Mouse (Mus musculus) erythroblast, embryonic 14.5 days (primary cell): ENCODE measurements around the gene Cdc14b. TPM values are rescaled to one million over a fixed set of nuclear protein-coding genes. Genes with fewer than 3 reads are reported as not detected.

ENCODE experiments used
- H3K27me3 ChIP-seq: 2 replicates; pipeline ENCODE4 v1.6.1; 2012; ENCODE audit warnings: inconsistent platforms; ENCODE audit not compliant: control insufficient read depth
- H3K36me3 ChIP-seq: 2 replicates; pipeline ENCODE4 v1.6.1; 2012; ENCODE audit warnings: mild to moderate bottlenecking, inconsistent platforms; ENCODE audit not compliant: control insufficient read depth
- H3K4me1 ChIP-seq: 2 replicates; pipeline ENCODE4 v1.6.1; 2012; ENCODE audit warnings: inconsistent platforms; ENCODE audit not compliant: control insufficient read depth
- H3K4me3 ChIP-seq: replicated peaks from 2 replicates; pipeline ENCODE3; 2012; ENCODE audit warnings: moderate library complexity, mild to moderate bottlenecking, inconsistent platforms
- H3K9me3 ChIP-seq: 2 replicates; pipeline ENCODE4 v1.6.1; 2012; ENCODE audit warnings: low read length, inconsistent platforms, mixed read lengths; ENCODE audit not compliant: control insufficient read depth
- GATA1 ChIP-seq: IDR thresholded peaks from 2 replicates; pipeline ENCODE4 v1.6.1; 2012; ENCODE audit warnings: low read length, inconsistent platforms, mixed read lengths
- TAL1 ChIP-seq: IDR thresholded peaks from 3 replicates; pipeline ENCODE4 v1.6.1; 2012; ENCODE audit warnings: low read length, inconsistent platforms, mixed read lengths
- polyA plus RNA-seq: library from polyadenylated mRNA; stranded (reverse); fragments of >175 nt; gene quantifications from 2 replicates; pipeline ENCODE4 v1.2.3, GENCODE M21; 2012

The Cdc14b gene
- polyA plus RNA-seq, 1 experiment, result not detected

- no peaks in the 10 kb centered on the region for H3K27me3 ChIP-seq
- no peaks in the 10 kb centered on the region for H3K9me3 ChIP-seq
- H3K4me3 ChIP-seq, result peak overlapping the region; percentile 77
- no peaks in the 10 kb centered on the region for H3K36me3 ChIP-seq
- TF ChIP-seq GATA1, result no peak
- TF ChIP-seq TAL1, result no peak
- peaks cover 18% of the 10 kb centered on the region for H3K4me1 ChIP-seq
Observed at GRCm38 (mm10) chr13:64248161-64248774, 26.8 kb downstream of the Cdc14b start.

- Histone ChIP-seq H3K9me3 (no peaks in the 10 kb centered on the region), H3K4me3 (no peak overlapping the region), H3K36me3 (no peaks in the 10 kb centered on the region), H3K4me1 (peaks cover 14% of the 10 kb centered on the region), H3K27me3 (no peaks in the 10 kb centered on the region)
- no peak for TF ChIP-seq TAL1
- TF ChIP-seq GATA1, result no peak
Observed at GRCm38 (mm10) chr13:64246106-64246505, 29.0 kb downstream of the Cdc14b start.

- H3K9me3 ChIP-seq, result no peaks in the 10 kb centered on the region
- TF ChIP-seq GATA1 (no peak), TAL1 (no peak)
- H3K4me1 ChIP-seq, result peaks cover 16% of the 10 kb centered on the region
- no peaks in the 10 kb centered on the region for H3K27me3 ChIP-seq
- H3K4me3 ChIP-seq, result no peak overlapping the region
- no peaks in the 10 kb centered on the region for H3K36me3 ChIP-seq
Observed at GRCm38 (mm10) chr13:64244685-64245261, 30.3 kb downstream of the Cdc14b start.

GRCm38 (mm10) chr13:64242721-64243120, 32.4 kb downstream of the Cdc14b start:
- Histone ChIP-seq H3K27me3 (no peaks in the 10 kb centered on the region), H3K4me3 (no peak overlapping the region), H3K9me3 (no peaks in the 10 kb centered on the region), H3K4me1 (peaks cover 2% of the 10 kb centered on the region; the same call in 1 of the 2 replicates), H3K36me3 (no peaks in the 10 kb centered on the region)
- TF ChIP-seq GATA1 (no peak), TAL1 (no peak)

GRCm38 (mm10) chr13:64240626-64241025, 34.5 kb downstream of the Cdc14b start:
- Histone ChIP-seq H3K9me3 (no peaks in the 10 kb centered on the region), H3K4me1 (peaks cover 11% of the 10 kb centered on the region), H3K27me3 (no peaks in the 10 kb centered on the region), H3K4me3 (no peak overlapping the region), H3K36me3 (no peaks in the 10 kb centered on the region)
- TF ChIP-seq TAL1 (no peak), GATA1 (no peak)

GRCm38 (mm10) chr13:64237681-64238157, 37.4 kb downstream of the Cdc14b start:
- TF ChIP-seq TAL1 (no peak), GATA1 (no peak)
- H3K27me3 ChIP-seq, result no peaks in the 10 kb centered on the region
- peaks cover 11% of the 10 kb centered on the region for H3K4me1 ChIP-seq

GRCm38 (mm10) chr13:64237000-64237680, 38.0 kb downstream of the Cdc14b start:
- Histone ChIP-seq H3K27me3 (no peaks in the 10 kb centered on the region), H3K36me3 (no peaks in the 10 kb centered on the region), H3K4me3 (no peak overlapping the region), H3K9me3 (no peaks in the 10 kb centered on the region), H3K4me1 (peaks cover 11% of the 10 kb centered on the region)
- TF ChIP-seq TAL1, result no peak
- no peak for TF ChIP-seq GATA1

More at GRCm38 (mm10) chr13:64237681-64238157, 37.4 kb downstream of the Cdc14b start:
- no peaks in the 10 kb centered on the region for H3K9me3 ChIP-seq
- no peak overlapping the region for H3K4me3 ChIP-seq
- H3K36me3 ChIP-seq, result no peaks in the 10 kb centered on the region

GRCm38 (mm10) chr13:64235777-64236176, 39.3 kb downstream of the Cdc14b start:
- no peaks in the 10 kb centered on the region for H3K27me3 ChIP-seq
- H3K4me1 ChIP-seq, result peaks cover 11% of the 10 kb centered on the region
- no peaks in the 10 kb centered on the region for H3K36me3 ChIP-seq

GRCm38 (mm10) chr13:64235062-64235715, 39.9 kb downstream of the Cdc14b start:
- no peaks in the 10 kb centered on the region for H3K27me3 ChIP-seq
- peaks cover 9% of the 10 kb centered on the region for H3K4me1 ChIP-seq
- H3K4me3 ChIP-seq, result no peak overlapping the region
- no peaks in the 10 kb centered on the region for H3K36me3 ChIP-seq
- no peaks in the 10 kb centered on the region for H3K9me3 ChIP-seq
- TF ChIP-seq TAL1 (no peak), GATA1 (no peak)

More at GRCm38 (mm10) chr13:64235777-64236176, 39.3 kb downstream of the Cdc14b start:
- Histone ChIP-seq H3K9me3 (no peaks in the 10 kb centered on the region), H3K4me3 (no peak overlapping the region)
- TF ChIP-seq GATA1 (no peak), TAL1 (no peak)
